Mouse (Mus musculus) hindbrain, embryonic 12.5 days (tissue): ENCODE measurements around the gene Hdac4. TPM values are rescaled to one million over a fixed set of nuclear protein-coding genes. Genes with fewer than 3 reads are reported as not detected.

ENCODE experiments used
- ATAC-seq: fragments of 200-750 bp; cut with Nextera tagmentation; 2 replicates; pipeline ENCODE4 v1.8.0; 2017; ENCODE audit warnings: moderate TSS enrichment; ENCODE audit not compliant: low FRiP score
- H3K27ac ChIP-seq: fragments of 300-500 bp; sonication (generic); 2 replicates; pipeline ENCODE4 v1.5.1; 2016; ENCODE audit warnings: mild to moderate bottlenecking
- H3K27me3 ChIP-seq: fragments of 300-500 bp; sonication (generic); 2 replicates; pipeline ENCODE4 v1.6.1; 2016; ENCODE audit warnings: mild to moderate bottlenecking
- H3K36me3 ChIP-seq: fragments of 300-500 bp; sonication (generic); 2 replicates; pipeline ENCODE4 v1.6.1; 2016; ENCODE audit warnings: mild to moderate bottlenecking
- H3K4me1 ChIP-seq: fragments of 300-500 bp; sonication (generic); 2 replicates; pipeline ENCODE4 v1.6.1; 2016
- H3K4me2 ChIP-seq: fragments of 300-500 bp; sonication (generic); replicated peaks from 2 replicates; pipeline ENCODE4 v1.6.1; 2016; ENCODE audit warnings: mild to moderate bottlenecking
- H3K4me3 ChIP-seq: fragments of 300-500 bp; sonication (generic); 2 replicates; pipeline ENCODE4 v1.5.1; 2016; ENCODE audit warnings: mild to moderate bottlenecking
- H3K9ac ChIP-seq: fragments of 300-500 bp; sonication (generic); 2 replicates; pipeline ENCODE4 v1.6.1; 2016; ENCODE audit warnings: mild to moderate bottlenecking, moderate library complexity
- H3K9me3 ChIP-seq: fragments of 300-500 bp; sonication (generic); replicated peaks from 2 replicates; pipeline ENCODE4 v1.6.1; 2016; ENCODE audit warnings: mild to moderate bottlenecking
- WGBS: fragments of 180-500 bp; shearing (Covaris S2); methylation state at CpG from one replicate; pipeline ENCODE4 v1.1.7; 2016; 5-methylcytosine and 5-hydroxymethylcytosine counted together
- polyA plus RNA-seq: library from polyadenylated mRNA; unstranded; fragments of >200 nt; fragmentation: Nextera tagmentation; extraction: Ambion mirVana; gene quantifications from 2 replicates; pipeline ENCODE4 v1.2.1, GENCODE M21; 2016

The Hdac4 gene
- 22.8 and 25.5 TPM in 2 replicates for polyA plus RNA-seq

DNA sequence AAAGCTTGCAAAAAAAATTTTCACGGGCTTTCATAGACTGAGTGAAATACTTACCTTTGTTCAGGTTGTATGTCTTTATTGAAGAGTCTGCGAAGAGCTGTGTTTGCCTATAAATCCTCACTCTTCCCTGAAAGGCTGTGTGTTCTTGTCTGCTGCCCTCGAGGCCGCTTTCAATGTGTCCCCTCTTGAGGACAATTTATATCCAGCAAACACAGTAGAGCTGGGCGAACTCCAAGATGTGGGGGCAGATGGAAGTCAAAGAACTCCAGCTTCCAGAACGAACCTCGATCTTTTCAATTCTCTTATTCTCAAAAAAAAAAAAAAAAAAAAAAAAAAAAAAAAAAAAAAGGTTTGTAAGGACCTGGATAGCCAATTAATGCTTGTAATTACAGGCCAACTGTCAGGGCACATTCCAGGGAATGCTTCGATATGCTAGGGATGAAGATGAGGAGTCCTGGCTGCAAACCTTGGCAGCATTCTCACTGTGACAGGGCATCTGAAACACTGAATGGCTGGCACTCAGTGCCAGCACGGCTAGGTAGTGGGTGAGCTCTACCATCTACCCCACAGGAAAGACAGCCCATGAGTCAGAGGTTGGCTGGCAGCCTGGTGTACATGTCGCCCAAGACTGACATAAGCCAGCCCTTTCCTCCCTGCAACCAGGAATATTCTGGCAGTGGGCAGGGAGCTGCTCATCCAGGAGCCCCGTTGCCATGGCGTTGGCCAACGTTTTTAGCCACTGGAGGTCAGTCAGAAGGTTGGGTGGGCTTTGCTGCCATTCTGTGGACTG, at the start of gene Hdac4:
TSS of gene Hdac4 (minus strand) at position 340 of the 790 bp plus-strand sequence.
- Histone ChIP-seq H3K4me2 (no peak within 1 kb of the TSS), H3K9ac (no peak within 1 kb of the TSS), H3K4me1 (peaks cover 3% of the 10 kb centered on the region; the same call in 1 of the 2 replicates), H3K27ac (no peak within 1 kb of the TSS), H3K4me3 (no peak within 1 kb of the TSS), H3K36me3 (no peaks in the 10 kb centered on the region), H3K9me3 (no peaks in the 10 kb centered on the region), H3K27me3 (no peaks in the 10 kb centered on the region)
- ATAC-seq = no peak
- WGBS = 72% methylated on average over 13 of the region's 13 CpGs

DNA sequence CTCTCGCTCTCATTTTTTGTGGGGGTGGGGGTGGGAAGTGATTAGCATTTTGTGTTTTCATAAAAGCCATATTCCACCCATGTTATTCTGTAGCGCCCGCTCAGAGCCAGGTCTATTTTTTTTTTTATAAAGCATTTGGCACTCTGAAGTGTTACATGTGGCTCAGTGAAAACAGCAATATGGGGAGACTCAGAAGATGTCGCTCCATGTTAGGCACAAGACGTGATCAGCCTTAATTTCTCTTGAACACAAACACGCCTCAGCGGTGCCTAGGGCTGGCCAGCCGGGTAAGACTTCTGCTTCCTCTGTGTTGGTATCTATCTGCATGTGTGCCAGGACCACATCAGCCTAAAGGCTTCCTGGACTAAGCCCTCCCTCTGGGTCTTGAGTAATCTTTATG, 48.0 kb upstream of the Hdac4 start:
- Histone ChIP-seq H3K4me2 (no peak overlapping the region), H3K4me1 (no peaks in the 10 kb centered on the region), H3K36me3 (no peaks in the 10 kb centered on the region), H3K27ac (no peak overlapping the region), H3K4me3 (no peak overlapping the region), H3K9me3 (no peaks in the 10 kb centered on the region), H3K9ac (no peak overlapping the region), H3K27me3 (no peaks in the 10 kb centered on the region)
- 95% methylated on average over 8 of the region's 8 CpGs for WGBS
- no peak for ATAC-seq

DNA sequence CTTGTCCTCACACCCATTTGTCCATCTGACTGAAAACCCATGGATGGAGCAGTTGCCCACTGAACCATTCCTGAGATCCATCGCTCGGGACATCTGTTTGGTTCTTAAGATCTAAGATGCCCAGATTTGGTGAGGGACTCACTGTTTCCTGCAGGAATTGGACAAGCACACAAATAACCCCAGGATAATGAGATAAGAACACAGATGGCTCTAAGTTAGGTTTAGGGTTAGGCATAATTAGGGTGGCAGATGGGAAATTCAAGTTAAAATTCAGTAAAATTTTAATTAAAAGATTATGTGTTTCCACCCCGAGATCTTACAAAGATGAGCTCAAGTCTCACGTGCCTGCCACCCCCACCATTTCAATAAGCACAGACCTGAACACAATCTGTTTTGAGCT, 44.6 kb upstream of the Hdac4 start:
- Histone ChIP-seq H3K27ac (no peak overlapping the region), H3K4me3 (no peak overlapping the region), H3K4me1 (no peaks in the 10 kb centered on the region), H3K27me3 (no peaks in the 10 kb centered on the region), H3K9ac (no peak overlapping the region), H3K9me3 (no peaks in the 10 kb centered on the region), H3K4me2 (no peak overlapping the region), H3K36me3 (no peaks in the 10 kb centered on the region)
- 90% methylated on average over 4 of the region's 4 CpGs for WGBS
- ATAC-seq = no peak

DNA sequence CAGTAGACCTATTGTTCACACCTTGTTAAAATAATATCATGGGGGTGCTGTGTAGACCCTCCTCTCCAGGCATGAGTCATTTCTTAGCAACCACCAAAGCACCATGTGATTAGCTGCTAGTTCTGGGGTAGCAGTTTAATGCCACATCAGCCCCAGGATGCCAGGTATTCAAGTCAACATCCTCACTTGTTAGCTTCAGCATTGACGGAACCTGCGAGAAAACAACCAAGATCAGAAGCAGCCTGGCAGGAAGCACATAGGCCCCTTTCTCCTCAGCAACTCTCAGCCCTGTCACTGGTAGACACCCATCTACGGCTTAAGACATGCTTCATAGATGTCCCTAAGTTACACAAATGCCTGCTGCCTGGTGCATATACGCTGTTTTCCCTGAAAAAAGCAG, 40.1 kb upstream of the Hdac4 start:
- Histone ChIP-seq H3K9ac (no peak overlapping the region), H3K9me3 (no peaks in the 10 kb centered on the region), H3K4me2 (no peak overlapping the region), H3K27me3 (0 out of 2 replicates have a peak, but pooled peaks cover 9% of the 10 kb centered on the region), H3K4me1 (no peaks in the 10 kb centered on the region), H3K36me3 (no peaks in the 10 kb centered on the region), H3K27ac (no peak overlapping the region), H3K4me3 (no peak overlapping the region)
- WGBS = 92% methylated on average over 4 of the region's 4 CpGs
- no peak for ATAC-seq

DNA sequence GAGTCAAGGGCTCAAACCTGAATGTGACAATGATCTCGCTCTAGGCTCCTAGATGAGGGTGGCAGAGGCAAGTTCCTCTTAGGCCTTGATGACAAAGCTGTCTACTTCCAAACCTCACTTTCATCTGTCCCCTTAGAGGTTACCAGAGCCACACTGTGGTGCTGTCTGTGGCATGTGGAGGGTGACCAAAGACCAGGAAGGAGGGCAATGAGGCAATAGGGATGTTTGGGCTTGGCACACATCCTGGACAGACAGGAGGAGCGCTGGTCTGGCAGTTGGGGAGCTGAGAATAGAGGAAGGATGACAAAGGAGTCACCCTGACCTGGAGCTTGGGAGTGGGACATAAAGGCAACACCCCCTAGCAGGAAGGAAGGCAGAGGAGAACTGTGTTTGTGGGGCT, 29.8 kb upstream of the Hdac4 start:
- H3K4me3 ChIP-seq = no peak overlapping the region
- no peak for ATAC-seq
- no peak overlapping the region for H3K27ac ChIP-seq
- 87% methylated on average over 2 of the region's 2 CpGs for WGBS
- H3K4me1 ChIP-seq = peaks cover 25% of the 10 kb centered on the region
- H3K27me3 ChIP-seq = peaks cover 66% of the 10 kb centered on the region
- no peak overlapping the region for H3K9ac ChIP-seq
- H3K36me3 ChIP-seq = no peaks in the 10 kb centered on the region
- no peak overlapping the region for H3K4me2 ChIP-seq
- no peaks in the 10 kb centered on the region for H3K9me3 ChIP-seq

- no peaks in the 10 kb centered on the region for H3K9me3 ChIP-seq
- no peak overlapping the region for H3K4me3 ChIP-seq
- H3K4me2 ChIP-seq = peak overlapping the region; percentile 24
- peak overlapping the region; percentile 62; the same call in 1 of the 2 replicates for H3K27ac ChIP-seq
- H3K27me3 ChIP-seq = peaks cover 57% of the 10 kb centered on the region
- WGBS = 11% methylated on average over 17 of the region's 17 CpGs
- H3K9ac ChIP-seq = no peak overlapping the region
- peak; percentile 86 for ATAC-seq
- no peaks in the 10 kb centered on the region for H3K36me3 ChIP-seq
- peaks cover 25% of the 10 kb centered on the region for H3K4me1 ChIP-seq
Measured at GRCm38 (mm10) chr1:92223956-92224891, 28.7 kb upstream of the Hdac4 start.

- no peaks in the 10 kb centered on the region for H3K9me3 ChIP-seq
- H3K9ac ChIP-seq = no peak overlapping the region
- H3K27me3 ChIP-seq = peaks cover 7% of the 10 kb centered on the region; the same call in 1 of the 2 replicates
- 87% methylated on average over 11 of the region's 11 CpGs for WGBS
- H3K4me2 ChIP-seq = no peak overlapping the region
- no peaks in the 10 kb centered on the region for H3K36me3 ChIP-seq
- no peak overlapping the region; the same call in 1 of the 2 replicates for H3K27ac ChIP-seq
- peaks cover 20% of the 10 kb centered on the region for H3K4me1 ChIP-seq
- no peak overlapping the region for H3K4me3 ChIP-seq
- ATAC-seq = no peak
Measured at GRCm38 (mm10) chr1:92216710-92217109, 21.2 kb upstream of the Hdac4 start.

GRCm38 (mm10) chr1:92215996-92216630, 20.6 kb upstream of the Hdac4 start:
- ATAC-seq = no peak
- peaks cover 20% of the 10 kb centered on the region for H3K4me1 ChIP-seq
- no peaks in the 10 kb centered on the region for H3K9me3 ChIP-seq
- H3K9ac ChIP-seq = no peak overlapping the region
- no peak overlapping the region for H3K4me3 ChIP-seq
- H3K4me2 ChIP-seq = no peak overlapping the region
- 53% methylated on average over 11 of the region's 11 CpGs for WGBS
- peak overlapping the region; percentile 8; the same call in 1 of the 2 replicates for H3K27ac ChIP-seq
- peaks cover 6% of the 10 kb centered on the region; the same call in 1 of the 2 replicates for H3K27me3 ChIP-seq
- H3K36me3 ChIP-seq = no peaks in the 10 kb centered on the region

DNA sequence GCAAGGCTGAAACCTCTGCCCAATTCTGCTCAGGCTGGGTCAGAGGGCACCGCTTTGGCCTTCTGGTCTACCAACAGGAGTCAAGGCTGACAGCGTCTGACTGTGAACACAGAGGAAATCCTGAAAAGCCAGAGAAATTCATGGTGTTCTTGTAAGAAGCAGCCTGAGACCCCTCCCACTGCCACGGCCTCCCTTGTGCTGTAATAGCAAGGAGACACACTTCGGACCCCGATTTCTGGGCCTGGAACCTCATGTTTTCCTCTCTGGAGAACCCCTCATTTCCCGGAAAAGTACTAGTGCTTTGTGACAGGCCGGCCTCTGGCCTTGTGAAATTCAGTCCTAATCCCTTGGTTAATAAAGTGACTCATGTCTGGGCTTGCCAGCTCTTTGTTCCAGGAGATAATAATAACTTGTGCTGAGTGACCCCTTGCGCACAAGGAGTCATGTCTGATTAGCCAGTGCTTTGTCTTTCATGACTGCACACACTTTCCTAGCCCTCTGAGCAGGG, 19.7 kb upstream of the Hdac4 start:
- H3K4me3 ChIP-seq = no peak overlapping the region
- no peaks in the 10 kb centered on the region for H3K36me3 ChIP-seq
- no peak overlapping the region for H3K4me2 ChIP-seq
- peaks cover 20% of the 10 kb centered on the region for H3K4me1 ChIP-seq
- H3K9me3 ChIP-seq = no peaks in the 10 kb centered on the region
- H3K9ac ChIP-seq = no peak overlapping the region
- WGBS = 91% methylated on average over 8 of the region's 8 CpGs
- H3K27ac ChIP-seq = no peak overlapping the region; the same call in 1 of the 2 replicates
- H3K27me3 ChIP-seq = peaks cover 8% of the 10 kb centered on the region; the same call in 1 of the 2 replicates
- no peak for ATAC-seq

GRCm38 (mm10) chr1:92212003-92212750, 16.7 kb upstream of the Hdac4 start:
- Histone ChIP-seq H3K36me3 (no peaks in the 10 kb centered on the region), H3K27me3 (peaks cover 10% of the 10 kb centered on the region), H3K4me2 (no peak overlapping the region; the same call in 1 of the 2 replicates), H3K9me3 (no peaks in the 10 kb centered on the region), H3K9ac (0 out of 2 replicates have a peak overlapping the region, but pooled peaks have one; percentile 4), H3K4me3 (no peak overlapping the region), H3K27ac (peak overlapping the region; percentile 30; the same call in 1 of the 2 replicates), H3K4me1 (peaks cover 20% of the 10 kb centered on the region)
- WGBS = 22% methylated on average over 13 of the region's 13 CpGs
- peak; percentile 76 for ATAC-seq

GRCm38 (mm10) chr1:92202639-92203352, 7.3 kb upstream of the Hdac4 start:
- Histone ChIP-seq H3K9me3 (no peaks in the 10 kb centered on the region), H3K36me3 (no peaks in the 10 kb centered on the region), H3K27ac (no peak overlapping the region), H3K4me3 (no peak overlapping the region), H3K4me1 (no peaks in the 10 kb centered on the region), H3K4me2 (no peak overlapping the region), H3K27me3 (no peaks in the 10 kb centered on the region), H3K9ac (no peak overlapping the region)
- WGBS = 78% methylated on average over 17 of the region's 17 CpGs
- ATAC-seq = no peak
